Mouse (Mus musculus) left cerebral cortex, postnatal 14 days (tissue): ENCODE results near the gene 4930519G04Rik. TPM values are rescaled to one million over a fixed set of nuclear protein-coding genes. Genes with fewer than 3 reads are reported as not detected.

Experiments
- microRNA-seq, 2 experiments: library from miRNA; unstranded; fragments of <30 nt; microRNA quantifications; one replicate each; pipeline ENCODE4 v1.2.0; 2022
- total RNA-seq, 2 experiments: library from RNA; stranded (reverse); gene quantifications; 2 replicates each; pipeline ENCODE4 v1.2.3; 2021

Gene 4930519G04Rik
- total RNA-seq, 2 experiments from 2014 or later = not detected

Small RNA genes within 50 kb of the gene (microRNA-seq; reads per million reads assigned to microRNA genes)
- gene Mir6240 = 12.8 to 14.2 reads per million in 2 experiments

Other genes starting within 250 kb of the 4930519G04Rik start
- 1 to 10 TPM; 2.0 to 2.2 TPM for gene Trpv4, start 195.2 kb upstream of the 4930519G04Rik start, total RNA-seq
- gene Gltp, start 162.7 kb upstream of the 4930519G04Rik start, total RNA-seq = 10 to 100 TPM; 32.1 to 39.2 TPM
- 10 to 100 TPM; 11.9 to 12.3 TPM for gene Tchp, start 145.9 kb upstream of the 4930519G04Rik start, total RNA-seq
- 10 to 100 TPM; 33.6 to 34.8 TPM for gene Ankrd13a, start 79.0 kb upstream of the 4930519G04Rik start, total RNA-seq
- 10 to 100 TPM; 41.4 to 47.8 TPM for gene Git2, start 78.1 kb upstream of the 4930519G04Rik start, total RNA-seq
- 100 to 1,000 TPM; 170 to 179 TPM for gene 1500011B03Rik, start 30.2 kb upstream of the 4930519G04Rik start, total RNA-seq
- gene Gm9936, start 5.0 kb downstream of the 4930519G04Rik start, total RNA-seq = 1 to 10 TPM; 1.0 to 1.5 TPM
- gene Oasl2, start 43.3 kb downstream of the 4930519G04Rik start, total RNA-seq = 1 to 10 TPM in 1 of 2 experiments, under 1 TPM in 1; 0.57 to 1.8 TPM
- gene Oasl1, start 69.6 kb downstream of the 4930519G04Rik start, total RNA-seq = not detected
- 100 to 1,000 TPM; 210 to 248 TPM for gene 2210016L21Rik, start 88.5 kb downstream of the 4930519G04Rik start, total RNA-seq
- gene Hnf1a, start 117.4 kb downstream of the 4930519G04Rik start, total RNA-seq = not detected
- gene Sppl3, start 157.5 kb downstream of the 4930519G04Rik start, total RNA-seq = 100 to 1,000 TPM; 104 to 106 TPM
- not detected for gene Gm10401, start 244.6 kb downstream of the 4930519G04Rik start, total RNA-seq